Mouse (Mus musculus): ENCODE results near the gene Tmem163. TPM values are rescaled to one million over a fixed set of nuclear protein-coding genes. Genes with fewer than 3 reads are reported as not detected.

Gene Tmem163
- polyA plus RNA-seq, 1 experiment from 2014 or later, result 28.8 TPM

DNA sequence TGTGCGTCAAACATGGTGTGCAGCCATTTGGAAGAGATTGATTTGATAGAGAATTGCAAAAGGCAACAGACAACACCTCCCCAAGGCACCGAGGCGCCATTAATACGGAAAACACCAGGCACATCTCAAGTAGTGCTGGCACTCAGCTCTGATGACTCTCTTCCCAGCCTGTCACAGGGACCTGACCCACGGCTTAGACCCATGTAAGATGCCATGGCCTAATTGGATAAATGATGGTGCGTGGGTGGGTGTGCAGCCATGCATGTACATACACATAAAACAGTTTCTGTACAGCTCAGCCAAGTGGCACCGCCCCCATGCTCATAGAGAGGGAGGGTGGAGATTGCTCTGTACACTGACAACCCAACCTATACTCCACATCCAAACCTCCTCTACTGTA, 102.3 kb downstream of the Tmem163 start:
- Histone ChIP-seq H3K4me3 (no peak overlapping the region), H3K9me3 (no peaks in the 10 kb centered on the region), H3K36me3 (no peaks in the 10 kb centered on the region), H3K27me3 (ENCODE audit: insufficient read depth, poor library complexity, severe bottlenecking) (no peaks in the 10 kb centered on the region), H3K27ac (peak overlapping the region; percentile 85; the same call in 1 of the 2 replicates), H3K4me1 (replicated peaks) (peaks cover 32% of the 10 kb centered on the region)
- peak; percentile 17 for DNase-seq (ENCODE audit: low spot score)
- 60% methylated on average over 7 of the region's 7 CpGs for WGBS

DNA sequence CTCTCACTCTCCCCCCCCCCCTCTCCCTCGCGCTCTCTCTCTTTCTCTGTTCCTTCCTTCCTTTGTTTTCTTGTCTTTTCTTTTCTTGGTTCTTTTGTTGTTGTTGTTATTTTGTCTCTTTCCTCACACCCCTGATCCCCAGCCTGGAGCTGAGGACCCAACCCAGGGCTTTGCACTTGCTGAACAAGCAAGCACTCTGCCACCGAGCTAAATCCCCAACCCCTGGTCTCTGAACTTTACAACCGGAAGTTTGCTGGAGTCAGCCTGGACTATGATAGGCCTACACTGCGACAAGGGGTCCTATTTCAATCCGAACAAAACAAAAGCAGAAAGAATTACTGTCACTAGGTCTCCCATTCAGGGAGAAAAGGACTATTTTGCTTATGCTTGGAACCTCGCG, 102.8 kb downstream of the Tmem163 start:
- Histone ChIP-seq H3K4me3 (no peak overlapping the region), H3K27me3 (ENCODE audit: insufficient read depth, poor library complexity, severe bottlenecking) (no peaks in the 10 kb centered on the region), H3K4me1 (replicated peaks) (peaks cover 32% of the 10 kb centered on the region), H3K27ac (peak overlapping the region; percentile 85), H3K36me3 (no peaks in the 10 kb centered on the region), H3K9me3 (no peaks in the 10 kb centered on the region)
- 21% methylated on average over 8 of the region's 8 CpGs for WGBS
- DNase-seq (ENCODE audit: low spot score), result peak; percentile 13

DNA sequence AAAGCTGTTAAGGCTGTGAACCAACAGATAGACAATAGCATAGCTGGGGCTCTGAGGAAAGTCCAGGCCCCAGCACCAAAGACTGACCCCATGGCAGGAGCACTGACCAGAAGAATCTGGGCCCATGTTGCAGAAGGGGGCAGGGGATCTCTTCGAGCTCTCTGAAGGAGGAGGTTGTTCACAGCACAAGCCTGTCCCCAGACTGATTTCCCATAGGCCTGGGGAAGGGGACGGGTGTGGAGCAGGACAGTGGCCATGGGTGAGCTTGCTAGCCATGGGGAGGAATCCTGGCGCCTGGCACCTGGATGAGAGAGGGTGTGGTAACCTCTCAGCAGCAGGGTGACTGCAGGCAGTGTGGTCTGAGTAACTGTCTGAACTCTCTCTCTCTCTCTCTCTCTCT, 103.2 kb downstream of the Tmem163 start:
- WGBS, result 23% methylated on average over 3 of the region's 3 CpGs
- Histone ChIP-seq H3K27me3 (ENCODE audit: insufficient read depth, poor library complexity, severe bottlenecking) (no peaks in the 10 kb centered on the region), H3K4me1 (replicated peaks) (peaks cover 32% of the 10 kb centered on the region), H3K27ac (peak overlapping the region; percentile 85), H3K36me3 (no peaks in the 10 kb centered on the region), H3K4me3 (0 out of 2 replicates have a peak overlapping the region, but pooled peaks have one; percentile 6), H3K9me3 (no peaks in the 10 kb centered on the region)
- peak; percentile 12 for DNase-seq (ENCODE audit: low spot score)

DNA sequence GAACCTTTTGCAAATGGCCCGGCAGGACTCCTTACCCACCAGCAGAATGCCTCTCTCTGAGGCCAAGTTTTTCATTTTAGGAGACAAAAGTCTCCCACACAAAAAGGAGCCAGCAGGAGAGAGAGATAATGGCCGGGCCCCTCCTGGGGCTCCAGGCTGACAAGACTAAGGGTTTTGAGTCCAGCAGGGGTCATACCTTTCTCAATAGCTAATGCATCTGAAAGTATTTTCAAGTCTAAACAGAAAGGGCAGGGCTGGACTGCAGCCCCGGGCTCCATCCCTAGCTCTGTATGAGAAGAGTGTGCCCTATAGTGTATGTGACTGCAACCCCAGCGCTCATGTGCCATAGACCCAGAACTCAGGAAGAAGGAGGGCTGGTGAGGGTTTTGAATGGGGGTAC, 103.7 kb downstream of the Tmem163 start:
- H3K27me3 ChIP-seq (ENCODE audit: insufficient read depth, poor library complexity, severe bottlenecking), result no peaks in the 10 kb centered on the region
- 8% methylated on average over 4 of the region's 4 CpGs for WGBS
- no peaks in the 10 kb centered on the region for H3K9me3 ChIP-seq
- peak; percentile 30 for DNase-seq (ENCODE audit: low spot score)
- H3K27ac ChIP-seq, result peak overlapping the region; percentile 85
- H3K4me1 ChIP-seq (replicated peaks), result peaks cover 32% of the 10 kb centered on the region
- H3K36me3 ChIP-seq, result no peaks in the 10 kb centered on the region
- H3K4me3 ChIP-seq, result no peak overlapping the region

DNA sequence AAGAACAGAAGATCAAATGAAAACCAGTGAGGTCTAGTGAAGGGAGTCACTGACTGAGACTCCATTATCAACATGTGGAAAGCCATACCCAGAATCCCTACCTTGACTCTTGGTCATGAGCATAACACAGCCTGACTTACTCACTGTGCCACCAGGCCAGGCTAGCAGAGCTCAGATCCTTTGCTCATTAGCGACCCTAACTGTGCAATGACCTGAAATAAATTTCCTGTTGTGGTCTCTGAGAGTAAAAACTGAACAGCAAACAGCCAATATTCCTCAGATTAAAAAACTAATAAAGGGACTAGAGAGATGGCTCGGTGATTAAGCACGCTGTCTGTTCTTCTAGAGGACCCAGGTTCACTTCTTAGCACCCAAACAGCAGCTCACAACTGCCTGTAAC, 106.2 kb downstream of the Tmem163 start:
- H3K27me3 ChIP-seq (ENCODE audit: insufficient read depth, poor library complexity, severe bottlenecking), result no peaks in the 10 kb centered on the region
- WGBS, result 83% methylated on average over 3 of the region's 3 CpGs
- no peak for DNase-seq (ENCODE audit: low spot score)
- H3K27ac ChIP-seq, result no peak overlapping the region
- H3K4me1 ChIP-seq (replicated peaks), result peaks cover 32% of the 10 kb centered on the region
- no peak overlapping the region for H3K4me3 ChIP-seq
- H3K9me3 ChIP-seq, result no peaks in the 10 kb centered on the region
- no peaks in the 10 kb centered on the region for H3K36me3 ChIP-seq

DNA sequence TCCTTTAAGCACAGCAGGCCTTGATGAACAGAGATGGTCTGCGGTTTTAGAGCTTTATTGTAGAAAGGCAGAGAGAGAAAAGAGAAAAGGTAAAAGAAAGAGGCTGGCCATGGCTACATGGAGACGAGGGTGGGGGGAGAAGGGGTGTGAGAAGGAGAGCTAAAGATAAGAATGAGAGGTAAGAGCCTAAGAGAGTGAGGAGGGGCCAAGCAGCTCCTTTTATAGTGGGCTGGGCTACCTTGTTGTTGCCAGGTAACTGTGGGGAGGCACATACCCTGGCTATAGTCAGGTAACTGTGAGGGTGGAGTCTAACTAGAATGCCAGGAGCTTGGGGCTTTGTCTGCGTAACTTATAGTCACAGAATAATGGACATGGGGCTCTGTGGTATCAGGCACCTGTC, 110.7 kb downstream of the Tmem163 start:
- no peaks in the 10 kb centered on the region for H3K27me3 ChIP-seq (ENCODE audit: insufficient read depth, poor library complexity, severe bottlenecking)
- 77% methylated on average over 3 of the region's 3 CpGs for WGBS
- H3K27ac ChIP-seq, result no peak overlapping the region
- no peak for DNase-seq (ENCODE audit: low spot score)
- H3K36me3 ChIP-seq, result no peaks in the 10 kb centered on the region
- 0 out of 2 replicates have a peak, but pooled peaks cover 2% of the 10 kb centered on the region for H3K4me1 ChIP-seq (replicated peaks)
- no peak overlapping the region for H3K4me3 ChIP-seq
- H3K9me3 ChIP-seq, result no peaks in the 10 kb centered on the region

DNA sequence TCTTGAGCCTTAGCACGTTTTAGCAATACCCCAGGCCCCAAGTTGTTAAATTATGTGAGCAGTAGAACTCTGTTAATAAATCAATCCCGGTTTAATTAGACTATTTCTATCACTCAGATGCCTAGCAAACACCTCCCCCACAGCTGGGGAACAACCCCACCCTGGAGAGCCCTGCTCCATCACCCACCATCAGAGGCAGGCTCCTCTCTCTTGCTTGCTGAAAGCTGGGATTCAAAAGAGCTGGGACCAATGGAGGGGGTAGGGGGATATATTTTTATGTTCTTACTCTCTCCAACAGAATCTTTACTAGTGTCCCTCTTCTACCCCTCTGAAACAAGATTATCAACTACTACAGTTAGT, 122.9 kb downstream of the Tmem163 start:
- no peaks in the 10 kb centered on the region for H3K36me3 ChIP-seq
- peak overlapping the region; percentile 78 for H3K27ac ChIP-seq
- DNase-seq (ENCODE audit: low spot score), result peak; percentile 7
- H3K4me3 ChIP-seq, result no peak overlapping the region
- 0 out of 2 replicates have a peak, but pooled peaks cover 4% of the 10 kb centered on the region for H3K9me3 ChIP-seq
- no peaks in the 10 kb centered on the region for H3K27me3 ChIP-seq (ENCODE audit: insufficient read depth, poor library complexity, severe bottlenecking)
- 53% methylated on average over 2 of the region's 2 CpGs for WGBS
- peaks cover 22% of the 10 kb centered on the region; the same call in 1 of the 2 replicates for H3K4me1 ChIP-seq (replicated peaks)

DNA sequence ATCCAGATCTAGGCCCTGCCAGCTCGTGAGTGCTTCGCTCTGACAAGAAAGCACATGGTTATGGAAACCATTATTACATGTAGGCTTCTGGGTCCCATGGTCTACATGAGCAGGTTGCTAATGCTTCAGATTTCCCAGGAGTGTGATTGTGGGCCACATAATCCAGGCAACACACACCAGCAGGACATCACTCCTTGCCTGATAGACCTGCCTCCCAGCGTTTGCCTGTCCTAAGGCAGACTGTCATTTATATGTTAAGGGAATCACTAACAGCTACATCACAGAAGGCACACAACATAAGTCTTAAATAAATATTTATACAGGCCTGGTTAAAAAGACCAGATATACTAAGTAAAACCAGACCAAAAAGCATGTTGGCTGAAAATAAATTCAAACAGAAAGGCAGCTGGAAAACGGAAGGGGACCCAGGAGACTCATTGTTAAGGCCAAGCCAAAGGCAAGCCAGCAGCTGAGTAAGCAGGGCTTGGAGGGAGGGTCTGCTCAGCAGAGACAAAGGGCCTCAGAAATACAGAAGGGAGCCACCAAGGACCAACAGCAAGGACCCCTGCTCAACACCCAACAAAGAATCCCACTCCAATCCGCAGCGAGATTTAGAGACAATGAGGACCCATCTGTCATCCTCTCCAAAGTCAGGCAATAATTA, 123.4 kb downstream of the Tmem163 start:
- H3K4me3 ChIP-seq, result no peak overlapping the region
- H3K4me1 ChIP-seq (replicated peaks), result peaks cover 22% of the 10 kb centered on the region; the same call in 1 of the 2 replicates
- H3K27ac ChIP-seq, result peak overlapping the region; percentile 78
- 0 out of 2 replicates have a peak, but pooled peaks cover 4% of the 10 kb centered on the region for H3K9me3 ChIP-seq
- no peaks in the 10 kb centered on the region for H3K36me3 ChIP-seq
- no peaks in the 10 kb centered on the region for H3K27me3 ChIP-seq (ENCODE audit: insufficient read depth, poor library complexity, severe bottlenecking)
- DNase-seq (ENCODE audit: low spot score), result peak; percentile 40
- 60% methylated on average over 6 of the region's 6 CpGs for WGBS

DNA sequence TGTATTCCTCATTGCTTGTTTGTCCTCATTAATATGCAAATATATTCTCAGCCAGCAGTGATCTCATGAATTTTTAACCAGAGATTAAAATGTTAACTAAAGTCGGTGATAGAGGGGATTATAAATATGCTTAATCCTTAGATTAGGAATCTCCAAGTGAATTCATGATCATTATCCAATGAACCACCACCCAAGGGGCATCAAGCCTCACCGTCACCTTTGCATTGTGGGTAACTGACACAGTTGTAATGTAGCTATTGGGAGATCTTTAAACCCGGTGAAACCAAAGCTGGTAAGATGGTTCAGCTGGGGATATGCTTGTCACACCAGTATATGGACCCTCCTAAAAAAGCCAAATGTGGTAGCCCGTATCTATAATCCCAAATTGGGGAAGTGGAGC, 131.3 kb downstream of the Tmem163 start:
- Histone ChIP-seq H3K27ac (no peak overlapping the region), H3K36me3 (no peaks in the 10 kb centered on the region), H3K4me1 (replicated peaks) (peaks cover 7% of the 10 kb centered on the region; the same call in 1 of the 2 replicates), H3K9me3 (no peaks in the 10 kb centered on the region), H3K27me3 (ENCODE audit: insufficient read depth, poor library complexity, severe bottlenecking) (no peaks in the 10 kb centered on the region), H3K4me3 (no peak overlapping the region)
- 74% methylated on average over 4 of the region's 4 CpGs for WGBS
- DNase-seq (ENCODE audit: low spot score), result no peak

DNA sequence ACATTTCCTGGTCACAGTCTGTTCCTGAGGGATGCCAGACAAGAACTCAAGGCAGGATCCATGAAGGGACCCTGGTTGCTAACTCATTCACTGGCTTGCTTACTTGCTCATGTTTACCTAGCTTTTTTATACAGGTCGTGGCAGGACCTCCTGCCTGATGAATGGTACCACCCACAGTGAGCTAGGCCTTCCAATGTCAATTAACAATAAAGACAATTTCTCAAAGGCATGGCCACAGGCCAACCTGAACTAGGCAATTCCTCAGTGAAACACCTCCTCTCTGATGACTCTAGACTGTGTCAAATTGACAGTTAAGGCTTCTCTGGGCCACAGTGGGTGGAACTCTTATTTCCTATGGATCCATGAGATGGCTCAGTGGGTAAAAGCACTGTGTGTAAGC, 136.6 kb downstream of the Tmem163 start:
- no peak overlapping the region for H3K4me3 ChIP-seq
- 40% methylated on average over 1 of the region's 1 CpGs for WGBS
- 0 out of 2 replicates have a peak, but pooled peaks cover 18% of the 10 kb centered on the region for H3K27me3 ChIP-seq (ENCODE audit: insufficient read depth, poor library complexity, severe bottlenecking)
- no peaks in the 10 kb centered on the region for H3K36me3 ChIP-seq
- H3K9me3 ChIP-seq, result no peaks in the 10 kb centered on the region
- H3K27ac ChIP-seq, result no peak overlapping the region
- H3K4me1 ChIP-seq (replicated peaks), result peaks cover 9% of the 10 kb centered on the region
- DNase-seq (ENCODE audit: low spot score), result no peak

DNA sequence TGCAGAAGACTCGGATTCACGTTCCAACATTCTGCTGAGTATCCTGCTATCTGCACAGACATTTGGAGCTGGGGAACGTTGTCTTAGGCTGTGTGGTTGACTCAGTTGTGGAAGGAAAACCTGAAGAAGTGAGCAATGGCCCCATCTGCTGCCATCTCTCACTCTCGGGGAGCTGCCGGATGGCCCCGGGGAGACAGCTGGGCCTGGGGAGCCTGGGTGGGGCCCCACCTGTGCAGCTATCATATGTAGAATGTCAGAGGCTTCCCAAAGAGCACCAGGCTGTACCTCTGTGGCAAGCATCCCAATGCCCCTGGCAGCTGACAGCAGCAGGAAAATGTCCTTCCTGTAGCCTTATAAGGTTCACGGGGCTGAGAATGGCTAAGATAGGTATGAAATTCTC, 137.4 kb downstream of the Tmem163 start:
- Histone ChIP-seq H3K4me3 (no peak overlapping the region), H3K27me3 (ENCODE audit: insufficient read depth, poor library complexity, severe bottlenecking) (0 out of 2 replicates have a peak, but pooled peaks cover 18% of the 10 kb centered on the region), H3K4me1 (replicated peaks) (peaks cover 17% of the 10 kb centered on the region), H3K27ac (no peak overlapping the region), H3K9me3 (no peaks in the 10 kb centered on the region), H3K36me3 (no peaks in the 10 kb centered on the region)
- no peak for DNase-seq (ENCODE audit: low spot score)
- WGBS, result 91% methylated on average over 7 of the region's 7 CpGs

DNA sequence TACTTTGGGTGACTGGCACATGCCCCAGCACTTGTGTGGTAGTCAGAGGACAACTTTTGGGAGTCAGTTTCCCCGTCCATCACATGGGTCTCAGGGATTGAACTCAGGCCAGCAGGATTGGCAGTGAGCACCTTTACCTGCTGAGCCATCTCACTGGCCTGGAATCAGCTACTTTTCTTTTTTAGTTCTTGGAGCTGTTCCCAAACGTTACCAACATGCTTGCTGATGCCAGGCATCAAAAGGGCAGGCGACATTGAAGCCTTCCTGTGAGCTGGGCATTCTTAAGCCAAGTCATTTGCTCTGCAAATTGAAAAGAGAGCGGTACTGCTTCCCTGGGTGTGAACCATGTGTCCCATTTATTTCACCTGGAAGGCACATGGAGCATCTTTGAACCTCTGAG, 137.8 kb downstream of the Tmem163 start:
- no peak overlapping the region for H3K4me3 ChIP-seq
- 84% methylated on average over 4 of the region's 4 CpGs for WGBS
- H3K27ac ChIP-seq, result no peak overlapping the region
- no peaks in the 10 kb centered on the region for H3K36me3 ChIP-seq
- no peaks in the 10 kb centered on the region for H3K9me3 ChIP-seq
- peaks cover 21% of the 10 kb centered on the region for H3K4me1 ChIP-seq (replicated peaks)
- no peak for DNase-seq (ENCODE audit: low spot score)
- peaks cover 22% of the 10 kb centered on the region for H3K27me3 ChIP-seq (ENCODE audit: insufficient read depth, poor library complexity, severe bottlenecking)

DNA sequence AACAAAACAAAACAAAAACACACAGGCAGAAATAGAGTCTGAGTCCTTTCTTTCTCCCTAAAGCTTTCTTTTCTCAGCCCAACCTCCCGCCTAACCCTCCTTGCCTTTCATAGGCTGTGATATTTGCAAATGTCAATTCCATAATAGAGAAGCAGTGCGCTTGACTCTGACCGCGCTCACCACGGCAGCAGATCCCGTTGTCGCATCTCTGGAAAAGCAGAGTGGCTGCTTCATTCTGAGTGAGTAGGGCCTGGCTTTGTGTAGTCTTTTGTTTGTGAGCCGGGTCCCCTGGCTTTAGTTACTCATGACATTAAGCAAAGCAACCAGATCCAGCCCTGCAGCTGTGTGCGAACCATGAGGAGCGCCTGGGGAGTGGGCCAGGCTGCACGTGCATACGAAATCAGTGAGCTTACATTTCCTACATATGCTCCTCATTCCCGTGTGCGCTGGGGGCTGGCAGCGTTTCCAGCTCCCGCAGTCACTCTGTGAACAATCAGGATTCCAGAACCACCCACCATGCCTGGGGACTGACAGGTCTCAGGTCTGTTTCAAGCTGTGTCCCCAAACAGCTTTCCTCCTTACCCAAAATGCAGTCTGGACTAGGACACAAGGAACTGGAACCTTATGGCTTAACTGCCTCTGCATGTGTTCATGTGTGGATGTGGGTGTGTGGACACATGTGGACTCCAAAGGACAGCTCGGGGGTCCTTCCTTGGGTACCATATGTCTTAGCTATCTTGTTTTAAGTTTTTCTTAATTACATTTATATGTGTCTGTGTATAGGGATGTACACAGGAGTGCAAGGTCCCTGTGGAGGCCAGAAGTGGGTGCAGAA, 141.9 kb downstream of the Tmem163 start:
- peak; percentile 71 for DNase-seq (ENCODE audit: low spot score)
- 11% methylated on average over 17 of the region's 17 CpGs for WGBS
- Histone ChIP-seq H3K9me3 (no peaks in the 10 kb centered on the region), H3K4me1 (replicated peaks) (peaks cover 32% of the 10 kb centered on the region), H3K27ac (peak overlapping the region; percentile 85), H3K36me3 (no peaks in the 10 kb centered on the region), H3K27me3 (ENCODE audit: insufficient read depth, poor library complexity, severe bottlenecking) (peaks cover 58% of the 10 kb centered on the region), H3K4me3 (peak overlapping the region; percentile 41)
